Mouse (Mus musculus): ENCODE measurements around the gene Gm4724. TPM values are rescaled to one million over a fixed set of nuclear protein-coding genes. Genes with fewer than 3 reads are reported as not detected.

Gm4724 gene
- 7.2 and 10.1 TPM in 2 replicates for polyA plus RNA-seq (2015; fragmentation: Nextera tagmentation; extraction: Ambion mirVana)

GRCm38 (mm10) chr2:175435707-175436106, at the start of gene Gm4724:
Gene Gm4724, minus strand, starts transcription at chr2:175435807.

GRCm38 (mm10) chr2:175469685-175470084, 34.1 kb upstream of the Gm4724 start, which contains the start of gene Zfp965:
Gene Zfp965, plus strand, starts transcription at chr2:175469985.

Other genes starting within 250 kb of the Gm4724 start
- 1.4 and 5.2 TPM in 2 replicates for gene Gm14391, start 228.9 kb downstream of the Gm4724 start, polyA plus RNA-seq (2015; fragmentation: Nextera tagmentation; extraction: Ambion mirVana)
- gene Gm14440, start 160.7 kb downstream of the Gm4724 start, polyA plus RNA-seq (2015; fragmentation: Nextera tagmentation; extraction: Ambion mirVana) = 0.38 TPM in 1 of 2 replicates, not detected in the other
- gene Gm4631, start 97.6 kb downstream of the Gm4724 start, polyA plus RNA-seq (2015; fragmentation: Nextera tagmentation; extraction: Ambion mirVana) = 5.2 and 6.0 TPM in 2 replicates
- gene Zfp968, start 63.4 kb downstream of the Gm4724 start, polyA plus RNA-seq (2015; fragmentation: Nextera tagmentation; extraction: Ambion mirVana) = 2.3 and 2.7 TPM in 2 replicates
- 4.1 TPM in 2 replicates for gene Zfp965, start 34.2 kb upstream of the Gm4724 start, polyA plus RNA-seq (2015; fragmentation: Nextera tagmentation; extraction: Ambion mirVana)
- not detected in 2 replicates for gene Gm11007, start 208.2 kb upstream of the Gm4724 start, polyA plus RNA-seq (2015; fragmentation: Nextera tagmentation; extraction: Ambion mirVana)